15 mouse cellular contexts compared by ENCODE assay signal in the genomic region with DNA sequence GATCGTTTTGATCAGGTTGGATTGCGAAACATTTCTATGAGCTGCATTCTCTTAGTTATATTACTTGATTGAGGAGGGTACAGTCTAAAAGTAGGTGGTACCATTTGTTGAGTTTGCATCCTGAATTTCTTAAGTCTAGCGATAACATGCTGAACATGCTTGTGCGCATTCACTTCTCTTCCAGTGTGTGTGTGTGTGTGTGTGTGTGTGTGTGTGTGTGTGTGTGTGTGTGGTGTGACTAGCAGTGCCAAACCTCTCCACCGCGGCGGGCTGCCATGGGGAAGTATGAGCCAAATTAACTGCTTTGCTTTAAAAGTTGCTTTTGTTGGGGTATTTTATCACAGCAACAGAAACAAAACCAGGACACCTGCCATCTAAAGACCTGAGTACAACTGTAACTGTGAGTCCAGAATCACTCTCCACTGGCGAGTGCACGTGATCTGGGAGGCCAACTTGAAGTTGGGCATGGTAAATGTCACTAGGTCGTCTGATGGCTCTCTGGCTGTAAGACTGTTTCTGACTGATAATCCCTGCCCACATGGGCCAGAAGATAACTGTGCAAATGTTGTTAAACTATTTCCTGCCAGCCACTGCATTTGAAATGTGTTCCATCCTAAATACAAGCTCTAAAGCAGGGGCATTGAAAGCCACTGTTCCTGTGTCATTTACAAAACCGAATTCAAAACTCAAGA.
A peak's percentile ranks its signal among the peaks of the same experiment; 100 is the strongest.
DNase-seq lines count a peak whose midpoint lies in the region; ATAC-seq and TF ChIP-seq lines count a peak whose summit lies in the region.
"Had no signal": no experiment of that assay in that cellular context is flagged by ENCODE, and none has a peak within 500 bp of the region (broad histone marks: within the 10 kb centered on the region; RNA-seq: fewer than 3 reads in every experiment).

No protein-coding gene starts in this region.

- no peaks in the 10 kb centered on the region for H3K27me3 ChIP-seq in heart, embryonic 15.5 days
- no peaks in the 10 kb centered on the region for H3K27me3 ChIP-seq in liver, embryonic 15.5 days
- no peaks in the 10 kb centered on the region for H3K27me3 ChIP-seq in hindbrain, postnatal 0 days (ENCODE audit: insufficient read depth, low read length)

- H3K27ac ChIP-seq in heart, embryonic 15.5 days = peak overlapping the region; percentile 20; the same call in 1 of the 2 replicates
- H3K27ac ChIP-seq in liver, embryonic 15.5 days (replicated peaks) = peak overlapping the region; percentile 77
- H3K27ac ChIP-seq in hindbrain, postnatal 0 days = no peak overlapping the region
- H3K27ac ChIP-seq: gastrocnemius, adult 2 months had no signal

- H3K9ac ChIP-seq in heart, embryonic 15.5 days = no peak overlapping the region
- H3K9ac ChIP-seq in liver, embryonic 15.5 days = no peak overlapping the region
- no peak overlapping the region for H3K9ac ChIP-seq in hindbrain, postnatal 0 days (replicated peaks; ENCODE audit: low read length)

- no peaks in the 10 kb centered on the region for H3K36me3 ChIP-seq in heart, embryonic 15.5 days
- H3K36me3 ChIP-seq in liver, embryonic 15.5 days (replicated peaks) = no peaks in the 10 kb centered on the region
- no peaks in the 10 kb centered on the region for H3K36me3 ChIP-seq in hindbrain, postnatal 0 days (ENCODE audit: insufficient read depth, low read length)
- H3K36me3 ChIP-seq: G1E had no signal

- no peak overlapping the region for H3K4me2 ChIP-seq in heart, embryonic 15.5 days
- H3K4me2 ChIP-seq in liver, embryonic 15.5 days = peak overlapping the region; percentile 49
- H3K4me2 ChIP-seq in hindbrain, postnatal 0 days (ENCODE audit: low read depth, low read length) = no peak overlapping the region

- H3K9me3 ChIP-seq in heart, embryonic 15.5 days (replicated peaks) = no peaks in the 10 kb centered on the region
- H3K9me3 ChIP-seq in liver, embryonic 15.5 days (replicated peaks) = no peaks in the 10 kb centered on the region
- no peaks in the 10 kb centered on the region for H3K9me3 ChIP-seq in hindbrain, postnatal 0 days (ENCODE audit: low read length)

- peaks cover 12% of the 10 kb centered on the region; the same call in 1 of the 2 replicates for H3K4me1 ChIP-seq in heart, embryonic 15.5 days (replicated peaks)
- H3K4me1 ChIP-seq in liver, embryonic 15.5 days (replicated peaks) = peaks cover 29% of the 10 kb centered on the region
- no peaks in the 10 kb centered on the region for H3K4me1 ChIP-seq in hindbrain, postnatal 0 days (ENCODE audit: insufficient read depth, low read length)

- ATAC-seq in heart, embryonic 15.5 days (replicated peaks; ENCODE audit: insufficient number of reproducible peaks, insufficient read depth, low FRiP score, low read depth) = peak; percentile 73
- peak; percentile 96 for ATAC-seq in liver, embryonic 15.5 days (ENCODE audit: insufficient read depth)
- ATAC-seq in hindbrain, postnatal 0 days = no peak
- ATAC-seq: activated CD4-positive, CD25-positive, alpha-beta regulatory T cell, adult 4 months had no signal

- H3K4me3 ChIP-seq in heart, embryonic 15.5 days = no peak overlapping the region
- H3K4me3 ChIP-seq in liver, embryonic 15.5 days (replicated peaks) = no peak overlapping the region
- no peak overlapping the region for H3K4me3 ChIP-seq in hindbrain, postnatal 0 days (ENCODE audit: low read length)
- H3K4me3 ChIP-seq: gastrocnemius, adult 2 months had no signal

- DNase-seq in spleen, adult 12 weeks (ENCODE audit: low spot score) = peak; percentile 7
- no peak for DNase-seq in spleen, adult 18-20 months
- no peak for DNase-seq in layer of hippocampus, postnatal 25 days (ENCODE audit: extremely low spot score in 1 of 2, low spot score in 1 of 2)
- DNase-seq in hindbrain, postnatal 0 days (ENCODE audit: low spot score) = no peak
- DNase-seq in frontal cortex, postnatal 10 days (ENCODE audit: low spot score in 2 of 2) = no peak
- DNase-seq: cerebellum, adult 9-10 months; gastrocnemius, adult 2 months; kidney, postnatal 4 days; lung, adult 2 months; right cerebral cortex, postnatal 4 days; thymus, adult 2 months had no signal

- no peak for TF ChIP-seq CTCF in hindbrain, postnatal 0 days (IDR thresholded peaks at IDR 0.05; ENCODE audit: low read depth)

- WGBS in heart, embryonic 15.5 days = 67% methylated on average over 11 of the region's 11 CpGs
- 46% methylated on average over 11 of the region's 11 CpGs for WGBS in liver, embryonic 15.5 days (ENCODE audit: insufficient replicate concordance)
- 87% methylated on average over 11 of the region's 11 CpGs for WGBS in hindbrain, postnatal 0 days
